13 mouse cellular contexts compared by ENCODE assay signal in the genomic region with DNA sequence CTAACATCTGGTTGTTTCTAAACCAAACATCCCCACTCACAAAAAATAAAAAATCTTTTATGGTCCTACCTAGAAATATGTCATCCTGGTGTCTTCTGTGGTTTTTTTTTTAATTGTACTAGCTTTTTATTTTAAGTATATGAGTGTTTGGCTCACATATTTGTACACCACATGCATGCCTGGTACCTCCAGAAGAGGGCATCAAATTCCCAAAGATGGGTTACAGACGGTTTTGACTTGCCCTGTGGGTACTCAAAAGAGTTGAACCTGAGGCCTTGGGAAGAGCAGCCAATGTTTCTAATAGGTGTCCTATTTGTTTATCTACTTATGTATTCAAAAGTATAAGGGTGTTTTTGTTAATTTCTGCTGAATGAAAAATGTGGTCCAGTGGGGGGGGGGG. TPM values are rescaled to one million over a fixed set of nuclear protein-coding genes. Genes with fewer than 3 reads are reported as not detected.
A peak's percentile ranks its signal among the peaks of the same experiment; 100 is the strongest.
DNase-seq lines count a peak whose midpoint lies in the region; ATAC-seq and TF ChIP-seq lines count a peak whose summit lies in the region.
"Had no signal": no experiment of that assay in that cellular context is flagged by ENCODE, and none has a peak within 500 bp of the region (broad histone marks: within the 10 kb centered on the region; RNA-seq: fewer than 3 reads in every experiment).

No protein-coding gene starts in this region.

- no peak for TF ChIP-seq CTCF in kidney, adult 2 months (conservative IDR thresholded peaks at IDR 0.05; ENCODE audit: insufficient read depth, insufficient read length, low read depth, low read length)

- H3K4me3 ChIP-seq in kidney, adult 2 months (ENCODE audit: insufficient read depth, low read depth, low read length), result no peak overlapping the region
- no peak overlapping the region for H3K4me3 ChIP-seq in hindbrain, embryonic 13.5 days
- H3K4me3 ChIP-seq: embryonic facial prominence, embryonic 13.5 days; hindbrain, embryonic 15.5 days; limb, embryonic 12.5 days had no signal

- ATAC-seq in hindbrain, embryonic 13.5 days (ENCODE audit: low FRiP score), result no peak

- 43% methylated on average over 1 of the region's 1 CpGs for WGBS in kidney, adult 2 months
- WGBS in hindbrain, embryonic 13.5 days, result 26% methylated on average over 1 of the region's 1 CpGs

- DNase-seq in adrenal gland, adult (ENCODE audit: inconsistent age in 2 of 2, low spot score in 1 of 2), result peak; percentile 17 to 63
- DNase-seq in adrenal gland, postnatal 25 days, result no peak
- peak; percentile 25 for DNase-seq in kidney, adult 2 months
- no peak for DNase-seq in kidney, adult 8-10 months
- DNase-seq in thymus, postnatal 25 days, result peak; percentile 19
- no peak for DNase-seq in thymus, postnatal 36 days
- no peak for DNase-seq in natural killer cell, adult 2 months (ENCODE audit: low spot score in 2 of 2)
- DNase-seq: right cerebral cortex, postnatal 4 days had no signal

- H3K27me3 ChIP-seq in kidney, adult 2 months (replicated peaks; ENCODE audit: control insufficient read depth, insufficient read depth, low read length), result no peaks in the 10 kb centered on the region
- H3K27me3 ChIP-seq in hindbrain, embryonic 13.5 days, result no peaks in the 10 kb centered on the region
- H3K27me3 ChIP-seq: embryonic facial prominence, embryonic 13.5 days; hindbrain, embryonic 15.5 days; limb, embryonic 12.5 days had no signal

- peaks cover 5% of the 10 kb centered on the region for H3K36me3 ChIP-seq in kidney, adult 2 months (ENCODE audit: control insufficient read depth, insufficient read depth, low read length)
- peaks cover 45% of the 10 kb centered on the region for H3K36me3 ChIP-seq in hindbrain, embryonic 13.5 days

- no peak for TF ChIP-seq POLR2A in kidney, adult 2 months (IDR thresholded peaks at IDR 0.05; ENCODE audit: low read depth, low read length)

- no peak overlapping the region for H3K4me2 ChIP-seq in hindbrain, embryonic 13.5 days
- H3K4me2 ChIP-seq: embryonic facial prominence, embryonic 13.5 days; hindbrain, embryonic 15.5 days; limb, embryonic 12.5 days had no signal

- H3K9ac ChIP-seq in hindbrain, embryonic 13.5 days, result no peak overlapping the region
- H3K9ac ChIP-seq: embryonic facial prominence, embryonic 13.5 days; hindbrain, embryonic 15.5 days; limb, embryonic 12.5 days had no signal

- H3K4me1 ChIP-seq in kidney, adult 2 months (ENCODE audit: control insufficient read depth, insufficient read depth, low read length), result no peaks in the 10 kb centered on the region
- H3K4me1 ChIP-seq in hindbrain, embryonic 13.5 days (replicated peaks), result peaks cover 12% of the 10 kb centered on the region

- H3K9me3 ChIP-seq in hindbrain, embryonic 13.5 days, result no peaks in the 10 kb centered on the region
- H3K9me3 ChIP-seq: embryonic facial prominence, embryonic 13.5 days; hindbrain, embryonic 15.5 days; limb, embryonic 12.5 days had no signal

- no peak overlapping the region for H3K27ac ChIP-seq in kidney, adult 2 months (ENCODE audit: insufficient read depth, low read depth, low read length)
- no peak overlapping the region for H3K27ac ChIP-seq in hindbrain, embryonic 13.5 days
- H3K27ac ChIP-seq: embryonic facial prominence, embryonic 13.5 days; hindbrain, embryonic 15.5 days; limb, embryonic 12.5 days; macrophage had no signal

RNA-seq across cellular contexts. Expression of gene Syncrip, which starts 6.2 kb away (rescaled TPM):
- 88.2 and 96.1 TPM in 2 replicates for total RNA-seq in adrenal gland, postnatal 25 days (2021)
- 3.1 and 7.2 TPM in 2 replicates for polyA plus RNA-seq in kidney, adult 2 months (2012; rRNA removed)
- 89.3 and 94.2 TPM in 2 replicates for polyA plus RNA-seq in hindbrain, embryonic 13.5 days (2015; fragmentation: Nextera tagmentation; extraction: Ambion mirVana)

RNA-seq across cellular contexts. Expression of gene Gm20537, which starts 19.7 kb away (rescaled TPM):
- 0.76 TPM in 1 of 2 replicates, not detected in the other for total RNA-seq in adrenal gland, postnatal 25 days (2021)
- 0.41 and 0.75 TPM in 2 replicates for polyA plus RNA-seq in kidney, adult 2 months (2012; rRNA removed)
- 0.44 TPM in 1 of 2 replicates, not detected in the other for polyA plus RNA-seq in hindbrain, embryonic 13.5 days (2015; fragmentation: Nextera tagmentation; extraction: Ambion mirVana)
- polyA plus RNA-seq: macrophage had no signal

RNA-seq across cellular contexts. Expression of gene Snx14, which starts 37.4 kb away (rescaled TPM):
- total RNA-seq in adrenal gland, postnatal 25 days (2021), result 50.8 and 66.7 TPM in 2 replicates
- polyA plus RNA-seq in kidney, adult 2 months (2012; rRNA removed), result 12.7 and 15.8 TPM in 2 replicates
- 29.4 and 30.3 TPM in 2 replicates for polyA plus RNA-seq in hindbrain, embryonic 13.5 days (2015; fragmentation: Nextera tagmentation; extraction: Ambion mirVana)

Comparison
In these comparisons a context has a peak if more than half of its experiments do, and no peak if none do; other contexts are left out.
1. DNase-seq: peak in adrenal gland, adult (2 of 2), kidney, adult 2 months (single experiment) and thymus, postnatal 25 days (single experiment); none in adrenal gland, postnatal 25 days (single experiment), kidney, adult 8-10 months (0 of 2), thymus, postnatal 36 days (0 of 2) and natural killer cell, adult 2 months (0 of 2).
2. RNA of gene Syncrip, which starts 6.2 kb away (polyA plus RNA-seq): 89.3 to 94.2 TPM in hindbrain, embryonic 13.5 days; 3.1 to 7.2 TPM in kidney, adult 2 months; every median in the first group is over 10 times any median in the second.